Mouse (Mus musculus) heart, embryonic 11.5 days (tissue): Measurements from ENCODE around the gene Arhgap11a. TPM values are rescaled to one million over a fixed set of nuclear protein-coding genes. Genes with fewer than 3 reads are reported as not detected.

Experiments
- ATAC-seq: fragments of 200-750 bp; cut with Nextera tagmentation; replicated peaks from 2 replicates; pipeline ENCODE4 v1.8.0; 2017; ENCODE audit warnings: moderate library complexity; ENCODE audit not compliant: insufficient number of reproducible peaks, low FRiP score, low TSS enrichment
- H3K27ac ChIP-seq: fragments of 300-500 bp; sonication (generic); 2 replicates; pipeline ENCODE4 v1.5.1; 2014; ENCODE audit warnings: mild to moderate bottlenecking, low read depth, low read length
- H3K27me3 ChIP-seq: fragments of 300-500 bp; sonication (generic); 2 replicates; pipeline ENCODE4 v1.6.1; 2014; ENCODE audit warnings: mild to moderate bottlenecking, low read length, mixed read lengths; ENCODE audit not compliant: control insufficient read depth, insufficient read depth
- H3K36me3 ChIP-seq: fragments of 300-500 bp; sonication (generic); 2 replicates; pipeline ENCODE4 v1.6.1; 2014; ENCODE audit warnings: mild to moderate bottlenecking, low read length, moderate library complexity, mixed read lengths; ENCODE audit not compliant: control insufficient read depth, insufficient read depth
- H3K4me1 ChIP-seq: fragments of 300-500 bp; sonication (generic); 2 replicates; pipeline ENCODE4 v1.6.1; 2014; ENCODE audit warnings: low read length; ENCODE audit not compliant: control insufficient read depth, insufficient read depth
- H3K4me2 ChIP-seq: fragments of 300-500 bp; sonication (generic); 2 replicates; pipeline ENCODE4 v1.6.1; 2014; ENCODE audit warnings: mild to moderate bottlenecking, moderate library complexity
- H3K4me3 ChIP-seq: fragments of 300-500 bp; sonication (generic); 2 replicates; pipeline ENCODE4 v1.5.1; 2014; ENCODE audit warnings: low read depth, low read length
- H3K9ac ChIP-seq: fragments of 300-500 bp; sonication (generic); 2 replicates; pipeline ENCODE4 v1.6.1; 2014; ENCODE audit warnings: mild to moderate bottlenecking, low read depth, low read length, moderate library complexity
- H3K9me3 ChIP-seq: fragments of 300-500 bp; sonication (generic); replicated peaks from 2 replicates; pipeline ENCODE4 v1.6.1; 2016; ENCODE audit warnings: low read length; ENCODE audit not compliant: control insufficient read depth
- WGBS: fragments of 180-500 bp; shearing (Covaris S2); extraction: QIAGEN DNeasy Blood & Tissue Kit; methylation state at CpG from one replicate; pipeline ENCODE4 v1.1.7; 2014; ENCODE audit not compliant: insufficient replicate concordance; 5-methylcytosine and 5-hydroxymethylcytosine counted together
- polyA plus RNA-seq: library from polyadenylated mRNA; unstranded; fragments of >200 nt; fragmentation: Nextera tagmentation; extraction: Ambion mirVana; gene quantifications from 2 replicates; pipeline ENCODE4 v1.2.1, GENCODE M21; 2014

Gene Arhgap11a
- polyA plus RNA-seq, 1 experiment from 2014 or later = 3.9 TPM

DNA sequence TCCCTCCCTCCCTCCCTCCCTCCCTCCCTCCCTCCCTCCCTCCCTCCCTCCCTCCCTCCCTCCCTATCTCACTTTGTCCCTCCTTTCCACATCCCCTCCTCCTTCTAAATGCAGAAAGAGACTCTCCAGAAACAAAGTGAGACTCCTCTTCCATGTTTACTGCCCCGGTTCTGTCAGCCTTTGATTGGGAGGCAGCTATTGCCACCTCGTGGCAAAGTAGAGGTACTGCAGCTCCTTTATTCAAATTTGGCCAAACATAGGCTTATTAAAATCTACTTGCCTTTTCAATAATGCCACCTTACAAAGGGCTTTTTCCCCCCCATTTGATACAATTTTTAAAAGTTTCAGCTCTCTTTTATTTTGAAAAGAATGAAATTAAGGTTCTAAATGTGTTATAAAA lies 24.6 kb downstream of the Arhgap11a start:
- 1% methylated on average over 2 of the region's 2 CpGs for WGBS
- ATAC-seq = no peak

DNA sequence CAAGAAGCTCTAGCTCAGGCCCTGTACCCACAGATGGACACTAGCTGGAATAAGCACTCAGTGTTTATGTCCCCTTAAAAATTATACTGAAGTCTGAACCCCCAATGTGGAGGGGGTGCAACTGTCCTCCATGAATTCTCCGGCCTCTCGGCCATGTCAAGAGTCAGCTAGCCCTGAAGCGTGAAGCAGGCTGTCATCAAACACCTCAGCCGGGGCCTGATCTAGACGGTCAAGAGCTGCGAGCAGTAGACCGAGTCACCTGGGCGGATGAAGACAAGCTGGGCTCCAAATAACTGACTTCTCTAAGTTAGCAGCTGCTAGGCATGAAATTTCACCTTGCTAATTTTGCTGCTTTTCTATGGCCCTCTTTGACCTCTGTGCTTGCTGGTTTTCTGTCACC lies 26.1 kb downstream of the Arhgap11a start:
- no peak overlapping the region for H3K4me2 ChIP-seq
- no peaks in the 10 kb centered on the region for H3K4me1 ChIP-seq
- H3K4me3 ChIP-seq = no peak overlapping the region
- no peaks in the 10 kb centered on the region for H3K36me3 ChIP-seq
- no peak overlapping the region for H3K9ac ChIP-seq
- H3K27ac ChIP-seq = no peak overlapping the region
- ATAC-seq = no peak
- H3K9me3 ChIP-seq = no peaks in the 10 kb centered on the region
- no peaks in the 10 kb centered on the region for H3K27me3 ChIP-seq
- 84% methylated on average over 8 of the region's 8 CpGs for WGBS

More for the DNA sequence above, 24.6 kb downstream of the Arhgap11a start:
- H3K27me3 ChIP-seq = no peaks in the 10 kb centered on the region
- H3K36me3 ChIP-seq = no peaks in the 10 kb centered on the region
- no peaks in the 10 kb centered on the region for H3K4me1 ChIP-seq
- no peaks in the 10 kb centered on the region for H3K9me3 ChIP-seq
- H3K4me3 ChIP-seq = no peak overlapping the region
- H3K27ac ChIP-seq = no peak overlapping the region
- H3K4me2 ChIP-seq = no peak overlapping the region
- no peak overlapping the region for H3K9ac ChIP-seq

GRCm38 (mm10) chr2:113821176-113821734 lies 27.2 kb downstream of the Arhgap11a start:
- Histone ChIP-seq H3K9ac (no peak overlapping the region), H3K27me3 (no peaks in the 10 kb centered on the region), H3K4me3 (no peak overlapping the region), H3K9me3 (no peaks in the 10 kb centered on the region), H3K27ac (no peak overlapping the region), H3K36me3 (no peaks in the 10 kb centered on the region), H3K4me1 (no peaks in the 10 kb centered on the region), H3K4me2 (no peak overlapping the region)
- WGBS = 79% methylated on average over 12 of the region's 12 CpGs
- no peak for ATAC-seq

DNA sequence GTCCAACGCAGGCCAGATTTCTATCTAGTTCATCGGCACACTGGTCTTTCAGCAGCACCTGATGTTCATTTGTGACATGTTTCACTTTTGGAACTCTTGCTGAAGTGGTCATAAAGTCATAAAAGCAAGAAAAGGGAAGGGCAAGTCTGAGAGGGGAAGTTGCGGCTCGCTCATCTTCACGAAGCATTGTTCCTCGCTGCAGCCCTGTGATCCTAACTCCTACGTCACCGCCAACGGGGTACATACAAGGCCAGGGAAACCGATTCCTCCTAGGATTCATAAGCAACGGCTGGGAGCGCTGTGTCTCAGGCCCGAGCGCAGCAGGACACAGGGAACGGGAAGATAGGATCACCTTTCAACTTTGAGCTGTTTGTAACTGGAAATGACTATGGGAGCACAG lies 28.3 kb downstream of the Arhgap11a start:
- no peak overlapping the region for H3K27ac ChIP-seq
- H3K36me3 ChIP-seq = no peaks in the 10 kb centered on the region
- H3K4me2 ChIP-seq = no peak overlapping the region
- no peaks in the 10 kb centered on the region for H3K27me3 ChIP-seq
- no peaks in the 10 kb centered on the region for H3K9me3 ChIP-seq
- no peaks in the 10 kb centered on the region for H3K4me1 ChIP-seq
- no peak overlapping the region for H3K4me3 ChIP-seq
- no peak for ATAC-seq
- H3K9ac ChIP-seq = no peak overlapping the region
- WGBS = 88% methylated on average over 15 of the region's 15 CpGs

DNA sequence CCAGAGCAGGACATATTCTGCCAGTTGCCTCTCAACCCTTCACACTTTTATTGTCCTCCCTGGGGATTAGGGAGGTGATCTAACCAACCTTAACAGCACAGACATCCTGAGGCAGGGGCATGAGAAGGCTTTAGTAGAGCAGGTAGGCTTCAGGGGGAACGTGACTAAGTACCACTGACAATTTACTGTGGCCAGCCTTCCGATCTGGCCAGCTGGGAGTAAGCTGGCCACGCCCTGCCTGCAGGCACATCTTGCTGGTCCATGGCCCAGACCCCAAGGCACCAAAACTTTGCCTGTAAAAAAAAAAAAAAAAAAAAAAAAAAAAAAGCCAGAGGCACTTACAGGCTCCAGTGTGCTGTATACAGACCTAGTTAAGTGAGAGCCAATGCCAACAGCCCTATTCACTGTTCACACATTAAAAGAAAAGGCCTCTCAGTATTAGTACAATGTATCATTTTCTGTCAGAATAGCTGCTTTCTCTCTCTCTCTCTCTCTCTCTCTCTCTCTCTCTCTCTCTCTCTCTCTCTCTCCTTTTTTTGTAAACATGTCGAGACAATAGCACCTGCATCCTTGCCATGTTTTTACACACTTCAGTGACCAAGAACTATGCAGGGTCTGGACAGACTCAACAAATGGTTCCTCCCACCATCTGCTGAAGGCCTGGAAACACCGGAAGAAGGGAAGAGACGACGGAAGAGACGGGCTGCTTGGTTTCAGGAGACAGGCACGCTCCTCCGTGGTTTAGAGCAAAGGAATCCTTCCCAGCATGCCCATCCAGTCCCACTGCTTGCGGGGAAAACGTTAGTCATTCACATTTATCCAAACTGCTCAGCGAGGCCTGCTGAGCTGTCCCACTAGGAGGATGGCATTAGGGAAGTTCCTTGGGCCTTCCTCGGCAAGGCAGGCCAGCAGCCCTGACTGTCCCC lies 30.5 kb downstream of the Arhgap11a start:
- no peaks in the 10 kb centered on the region for H3K4me1 ChIP-seq
- WGBS = 78% methylated on average over 14 of the region's 14 CpGs
- H3K9me3 ChIP-seq = no peaks in the 10 kb centered on the region
- no peak overlapping the region for H3K4me3 ChIP-seq
- no peak overlapping the region for H3K4me2 ChIP-seq
- H3K9ac ChIP-seq = no peak overlapping the region
- H3K36me3 ChIP-seq = no peaks in the 10 kb centered on the region
- ATAC-seq = no peak
- H3K27me3 ChIP-seq = no peaks in the 10 kb centered on the region
- no peak overlapping the region for H3K27ac ChIP-seq

GRCm38 (mm10) chr2:113807640-113808039 lies 40.8 kb downstream of the Arhgap11a start:
- 23% methylated on average over 9 of the region's 9 CpGs for WGBS
- H3K27me3 ChIP-seq = no peaks in the 10 kb centered on the region
- H3K27ac ChIP-seq = no peak overlapping the region
- no peak overlapping the region for H3K4me3 ChIP-seq
- H3K36me3 ChIP-seq = no peaks in the 10 kb centered on the region
- H3K4me1 ChIP-seq = no peaks in the 10 kb centered on the region; the same call in 1 of the 2 replicates
- H3K4me2 ChIP-seq = no peak overlapping the region
- no peak overlapping the region for H3K9ac ChIP-seq
- H3K9me3 ChIP-seq = no peaks in the 10 kb centered on the region
- no peak for ATAC-seq

DNA sequence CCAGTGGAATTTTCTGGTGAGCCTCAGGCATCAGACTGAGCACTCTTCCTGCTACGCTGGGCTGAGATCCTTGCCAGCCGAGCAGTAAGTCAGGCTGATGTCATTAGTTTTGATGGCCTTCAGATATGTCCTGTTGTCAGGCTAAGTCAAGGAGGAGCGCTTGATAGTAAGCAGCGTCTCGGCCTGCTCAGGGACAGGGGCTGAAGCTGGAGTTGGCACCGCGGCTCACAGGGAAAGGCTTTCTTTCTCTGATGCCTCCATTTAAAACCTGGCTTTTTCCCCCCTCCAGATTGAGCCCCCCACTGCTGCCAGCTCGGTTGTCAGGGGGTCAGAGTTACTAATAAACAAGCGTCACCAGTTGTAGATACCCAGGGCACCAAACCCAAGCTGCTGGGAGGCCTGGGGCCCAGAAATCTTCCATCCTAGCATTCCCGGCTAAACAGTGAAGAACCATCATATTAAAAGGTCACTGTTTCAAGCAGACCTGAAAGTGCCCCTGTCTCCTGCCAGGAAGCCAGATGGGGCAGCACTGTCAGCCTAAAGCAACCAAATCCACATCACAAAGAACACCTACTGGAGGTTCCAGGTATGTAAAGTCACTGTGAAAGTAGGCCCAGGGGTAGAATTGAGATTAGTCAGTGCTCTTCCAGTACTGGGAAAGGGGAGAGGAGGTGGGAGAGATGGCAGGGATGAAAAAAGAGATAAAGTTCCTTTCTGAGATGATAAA lies 41.4 kb downstream of the Arhgap11a start:
- no peak for ATAC-seq
- Histone ChIP-seq H3K9ac (no peak overlapping the region), H3K36me3 (no peaks in the 10 kb centered on the region), H3K27me3 (no peaks in the 10 kb centered on the region), H3K27ac (no peak overlapping the region), H3K9me3 (no peaks in the 10 kb centered on the region), H3K4me1 (no peaks in the 10 kb centered on the region; the same call in 1 of the 2 replicates), H3K4me3 (no peak overlapping the region), H3K4me2 (no peak overlapping the region)
- 52% methylated on average over 10 of the region's 10 CpGs for WGBS

DNA sequence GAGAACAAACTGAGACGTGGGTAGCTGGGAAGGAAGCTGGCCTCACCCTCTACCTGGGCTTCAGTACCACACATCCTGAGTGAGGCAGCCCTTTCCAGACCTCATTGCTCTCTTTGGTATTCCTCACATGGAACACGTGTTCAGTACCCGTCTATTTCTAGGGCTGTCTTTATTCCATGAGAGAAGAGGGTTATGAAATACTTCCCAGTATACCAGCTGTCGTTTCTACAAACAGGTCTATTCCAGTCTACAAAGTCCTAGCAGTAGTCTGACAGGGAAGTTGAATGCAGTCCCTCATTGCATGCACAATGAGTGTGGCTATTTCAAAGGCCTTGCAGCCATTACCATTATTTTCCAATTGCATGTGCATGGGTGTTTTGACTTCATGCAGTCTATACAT lies 42.7 kb downstream of the Arhgap11a start:
- H3K4me1 ChIP-seq = no peaks in the 10 kb centered on the region; the same call in 1 of the 2 replicates
- no peak overlapping the region for H3K4me3 ChIP-seq
- ATAC-seq = no peak
- H3K9ac ChIP-seq = no peak overlapping the region
- no peaks in the 10 kb centered on the region for H3K27me3 ChIP-seq
- H3K27ac ChIP-seq = no peak overlapping the region
- no peak overlapping the region for H3K4me2 ChIP-seq
- H3K9me3 ChIP-seq = no peaks in the 10 kb centered on the region
- H3K36me3 ChIP-seq = no peaks in the 10 kb centered on the region
- WGBS = 75% methylated on average over 4 of the region's 4 CpGs
